26 mouse cellular contexts compared by ENCODE assay signal in the genomic region with DNA sequence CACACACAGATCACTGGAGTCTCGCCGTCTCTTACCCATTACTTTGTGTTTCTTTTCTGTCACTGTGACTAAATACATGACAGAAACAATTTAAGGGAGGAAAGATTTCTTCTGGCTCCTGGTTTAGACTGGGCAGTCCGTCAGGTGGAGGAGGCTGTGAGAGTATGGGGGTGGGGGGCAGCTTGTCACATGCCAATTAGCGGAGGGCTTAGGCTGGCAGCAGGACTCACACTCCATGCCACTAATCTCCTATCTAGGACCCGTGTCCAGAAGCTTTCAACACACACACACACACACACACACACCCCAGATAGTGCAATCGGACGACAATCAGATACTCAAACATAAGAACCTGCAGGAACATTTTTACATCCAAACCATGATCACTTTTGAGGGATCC.
"Had no signal": no experiment of that assay in that cellular context is flagged by ENCODE, and none has a peak within 500 bp of the region (broad histone marks: within the 10 kb centered on the region; RNA-seq: fewer than 3 reads in every experiment).

No protein-coding gene starts in this region.

- H3K27ac ChIP-seq: gastrocnemius, adult 2 months; heart, embryonic 10.5 days; hindbrain, embryonic 12.5 days; hindbrain, embryonic 14.5 days; intestine, embryonic 15.5 days; layer of hippocampus, adult 2 months; limb, embryonic 10.5 days; limb, embryonic 12.5 days; liver, embryonic 13.5 days had no signal

- H3K4me3 ChIP-seq: gastrocnemius, adult 2 months; heart, embryonic 10.5 days; heart, embryonic 12.5 days; hindbrain, embryonic 10.5 days; hindbrain, embryonic 12.5 days; intestine, embryonic 15.5 days; layer of hippocampus, adult 2 months; limb, embryonic 10.5 days; limb, embryonic 12.5 days; liver, embryonic 13.5 days had no signal

- H3K9me3 ChIP-seq: heart, embryonic 10.5 days; heart, embryonic 12.5 days; hindbrain, embryonic 10.5 days; hindbrain, embryonic 12.5 days; intestine, embryonic 15.5 days; limb, embryonic 10.5 days; limb, embryonic 12.5 days; liver, embryonic 13.5 days had no signal

- H3K36me3 ChIP-seq: heart, embryonic 10.5 days; heart, embryonic 12.5 days; hindbrain, embryonic 10.5 days; hindbrain, embryonic 12.5 days; intestine, embryonic 15.5 days; limb, embryonic 10.5 days; limb, embryonic 12.5 days; liver, embryonic 13.5 days had no signal

- ATAC-seq: hindbrain, embryonic 16.5 days; inflammation-experienced regulatory T-cells, adult 6 months; intestine, embryonic 15.5 days; intestine, postnatal 0 days had no signal

- H3K27me3 ChIP-seq: intestine, embryonic 15.5 days; liver, embryonic 13.5 days had no signal

- H3K4me2 ChIP-seq: heart, embryonic 12.5 days; hindbrain, embryonic 12.5 days; hindbrain, embryonic 14.5 days; intestine, embryonic 15.5 days; limb, embryonic 12.5 days; liver, embryonic 11.5 days; liver, embryonic 13.5 days had no signal

- H3K4me1 ChIP-seq: heart, embryonic 10.5 days; heart, embryonic 12.5 days; intestine, embryonic 15.5 days; limb, embryonic 10.5 days; liver, embryonic 13.5 days had no signal

- H3K9ac ChIP-seq: heart, embryonic 12.5 days; hindbrain, embryonic 12.5 days; hindbrain, embryonic 14.5 days; intestine, embryonic 15.5 days; limb, embryonic 12.5 days; liver, embryonic 13.5 days had no signal

- DNase-seq: gastrocnemius, adult 2 months; gastrocnemius, postnatal 10 days; gastrocnemius, postnatal 25 days; heart, adult 18-20 months; heart, postnatal 10 days; heart, postnatal 4 days; kidney, adult 18-20 months; kidney, adult 8-10 months; kidney, postnatal 10 days; kidney, postnatal 25 days; kidney, postnatal 4 days; liver; liver, embryonic 13.5 days had no signal
